Mouse (Mus musculus): ENCODE data around the gene Shroom1. TPM values are rescaled to one million over a fixed set of nuclear protein-coding genes. Genes with fewer than 3 reads are reported as not detected.

Shroom1 gene
- total RNA-seq, 2 experiments from 2014 or later = 3.1 to 3.2 TPM

GRCm38 (mm10) chr11:53508152-53508551, 51.1 kb downstream of the Shroom1 start:
- DNase-seq (ENCODE audit: low spot score in 2 of 2) = no peak

GRCm38 (mm10) chr11:53508591-53508990, 51.6 kb downstream of the Shroom1 start:
- no peak for DNase-seq (ENCODE audit: low spot score in 2 of 2)

- no peak for DNase-seq (ENCODE audit: low spot score in 2 of 2)
These were observed 53.3 kb downstream of the Shroom1 start for GRCm38 (mm10) chr11:53510351-53510750.

- DNase-seq (ENCODE audit: low spot score in 2 of 2) = no peak
These were observed 60.0 kb downstream of the Shroom1 start for GRCm38 (mm10) chr11:53516775-53517627.

Small RNA genes within 50 kb of the gene (microRNA-seq; reads per million reads assigned to microRNA genes)
- 0 reads per million in 2 experiments for gene Mir6920

Other genes with a start within 250 kb of the Shroom1 start
- 100 to 1,000 TPM; 189 to 196 TPM for gene Hspa4, start 156.7 kb upstream of the Shroom1 start, total RNA-seq (2021)
- 1 to 10 TPM; 8.2 to 8.8 TPM for gene Zcchc10, start 132.5 kb upstream of the Shroom1 start, total RNA-seq (2021)
- gene Aff4, start 106.4 kb upstream of the Shroom1 start, total RNA-seq (2021) = 100 to 1,000 TPM; 161 to 222 TPM
- gene Leap2, start 34.0 kb upstream of the Shroom1 start, total RNA-seq (2021) = not detected
- 100 to 1,000 TPM; 522 to 555 TPM for gene Uqcrq, start 26.4 kb upstream of the Shroom1 start, total RNA-seq (2021)
- gene Gdf9, start 26.2 kb upstream of the Shroom1 start, total RNA-seq (2021) = 1 to 10 TPM in 1 of 2 experiments, under 1 TPM in 1; 0.67 to 1.2 TPM
- gene Gm10447, start 95 bp upstream of the Shroom1 start, total RNA-seq (2021) = under 1 TPM in 1 of 2 experiments, not detected in 1; 0.21 TPM
- under 1 TPM in 1 of 2 experiments, not detected in 1; 0.53 TPM for gene Gm9837, start 13.3 kb downstream of the Shroom1 start, total RNA-seq (2021)
- 1 to 10 TPM; 1.1 to 1.5 TPM for gene Gm9945, start 23.0 kb downstream of the Shroom1 start, total RNA-seq (2021)
- 10 to 100 TPM; 79.9 to 85.1 TPM for gene Sowaha, start 23.1 kb downstream of the Shroom1 start, total RNA-seq (2021)
- 100 to 1,000 TPM; 126 to 130 TPM for gene Sept8, start 62.1 kb downstream of the Shroom1 start, total RNA-seq (2021)
- 100 to 1,000 TPM; 163 to 165 TPM for gene Kif3a, start 110.2 kb downstream of the Shroom1 start, total RNA-seq (2021)
- not detected for gene Il4, start 161.5 kb downstream of the Shroom1 start, total RNA-seq (2021)
- gene Il13, start 177.5 kb downstream of the Shroom1 start, total RNA-seq (2021) = not detected

Measured in layer of hippocampus, postnatal 10 days (tissue).